Mouse (Mus musculus) heart, embryonic 10.5 days (tissue): Measurements from ENCODE around the gene Selenon. TPM values are rescaled to one million over a fixed set of nuclear protein-coding genes. Genes with fewer than 3 reads are reported as not detected.
"Not testable (repeated sequence)": the region's sequence is repeated elsewhere in the genome, so short reads cannot be mapped to it uniquely, and the experiment has no call there.

Experiments
- DNase-seq: peaks from one replicate; pipeline ENCODE4 v3.0.0-alpha.2; 2017; ENCODE audit warnings: low spot score
- H3K27ac ChIP-seq: fragments of 300-500 bp; sonication (generic); 2 replicates; pipeline ENCODE4 v1.5.1; 2016; ENCODE audit warnings: mild to moderate bottlenecking
- H3K27me3 ChIP-seq: fragments of 300-500 bp; sonication (generic); 2 replicates; pipeline ENCODE4 v1.6.1; 2016; ENCODE audit warnings: mild to moderate bottlenecking; ENCODE audit not compliant: poor library complexity, insufficient read depth, severe bottlenecking
- H3K36me3 ChIP-seq: fragments of 300-500 bp; sonication (generic); 2 replicates; pipeline ENCODE4 v1.6.1; 2016; ENCODE audit warnings: mild to moderate bottlenecking, moderate library complexity
- H3K4me1 ChIP-seq: fragments of 300-500 bp; sonication (generic); 2 replicates; pipeline ENCODE4 v1.6.1; 2016; ENCODE audit warnings: mild to moderate bottlenecking
- H3K4me3 ChIP-seq: fragments of 300-500 bp; sonication (generic); 2 replicates; pipeline ENCODE4 v1.5.1; 2016; ENCODE audit warnings: mild to moderate bottlenecking, moderate library complexity
- H3K9me3 ChIP-seq: fragments of 300-500 bp; sonication (generic); 2 replicates; pipeline ENCODE4 v1.6.1; 2016; ENCODE audit warnings: mild to moderate bottlenecking, moderate library complexity
- WGBS: fragments of 180-500 bp; shearing (Covaris S2); methylation state at CpG from one replicate; pipeline ENCODE4 v1.1.7; 2016; 5-methylcytosine and 5-hydroxymethylcytosine counted together
- microRNA-seq: library from miRNA; unstranded; fragments of <30 nt; microRNA quantifications from one replicate; pipeline ENCODE4, GENCODE M21; 2017
- polyA plus RNA-seq: library from polyadenylated mRNA; unstranded; fragments of >200 nt; fragmentation: Nextera tagmentation; extraction: Ambion mirVana; gene quantifications from 2 replicates; pipeline ENCODE4 v1.2.1, GENCODE M21; 2016

Selenon gene
- polyA plus RNA-seq, 1 experiment from 2014 or later = 9.0 TPM

DNA sequence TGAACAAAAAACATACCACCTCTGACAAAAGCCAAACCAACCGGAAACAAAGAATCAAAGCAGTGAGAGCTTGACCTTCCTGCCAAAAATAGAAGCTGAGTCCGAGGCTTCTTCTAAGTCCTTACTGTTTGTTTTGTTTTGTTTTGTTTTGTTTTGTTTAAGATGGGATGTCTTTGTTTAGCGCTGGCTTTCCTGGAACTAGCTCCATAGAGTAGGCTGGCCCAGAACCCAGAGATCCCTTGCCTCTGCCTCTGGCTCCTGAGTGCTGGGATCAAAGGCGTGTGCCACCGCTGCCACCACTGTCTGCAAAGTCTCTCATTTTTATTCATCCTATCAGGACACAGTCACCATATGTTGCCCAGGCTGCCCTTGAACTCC, 56.4 kb downstream of the Selenon start:
- 0 out of 2 replicates have a peak, but pooled peaks cover 5% of the 10 kb centered on the region for H3K27me3 ChIP-seq
- H3K9me3 ChIP-seq = no peaks in the 10 kb centered on the region
- DNase-seq = no peak
- 0 out of 2 replicates have a peak overlapping the region, but pooled peaks have one; percentile 94 for H3K27ac ChIP-seq
- H3K36me3 ChIP-seq = no peaks in the 10 kb centered on the region
- H3K4me1 ChIP-seq = peaks cover 53% of the 10 kb centered on the region
- no peak overlapping the region for H3K4me3 ChIP-seq
- WGBS = 65% methylated on average over 5 of the region's 5 CpGs

DNA sequence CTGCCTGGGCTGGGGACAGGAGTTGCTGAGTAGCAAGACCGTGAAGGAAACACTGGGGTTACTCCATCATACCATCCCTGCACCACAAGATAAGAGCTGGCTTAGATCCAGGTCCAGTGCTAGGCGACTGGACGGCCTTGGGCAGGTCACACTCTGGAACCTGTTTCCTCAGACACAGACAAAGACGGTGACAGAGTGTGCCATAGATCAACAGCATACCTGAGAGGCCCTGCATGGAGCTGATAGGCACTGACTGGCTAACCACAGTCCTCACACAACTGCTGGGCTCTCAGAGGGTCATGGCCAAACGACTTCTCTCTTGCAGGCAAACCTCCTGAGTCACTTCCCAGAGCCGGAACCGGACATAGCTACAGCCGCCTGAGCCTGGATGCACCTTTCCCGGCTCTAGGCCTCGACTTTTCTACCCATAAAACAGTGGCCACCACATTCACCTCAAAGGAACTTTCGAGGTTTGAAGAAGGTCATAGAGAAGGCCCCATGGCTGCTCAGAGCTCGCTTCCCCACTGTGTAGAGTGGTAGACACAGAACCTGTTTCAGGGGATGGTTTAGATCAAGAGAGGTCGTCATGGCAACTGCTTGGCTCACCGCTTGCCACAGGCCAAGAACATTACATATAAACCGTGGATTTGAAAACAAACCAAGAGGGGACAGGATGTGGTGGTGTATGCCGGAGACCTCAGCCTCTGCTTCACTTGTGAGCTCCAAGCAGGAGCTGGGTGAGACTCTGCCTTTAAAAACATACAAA, 57.0 kb downstream of the Selenon start:
- Histone ChIP-seq H3K27ac (peak overlapping the region; percentile 94), H3K36me3 (no peaks in the 10 kb centered on the region), H3K4me1 (peaks cover 55% of the 10 kb centered on the region), H3K27me3 (0 out of 2 replicates have a peak, but pooled peaks cover 5% of the 10 kb centered on the region), H3K4me3 (no peak overlapping the region), H3K9me3 (no peaks in the 10 kb centered on the region)
- DNase-seq = no peak
- 57% methylated on average over 16 of the region's 16 CpGs for WGBS

DNA sequence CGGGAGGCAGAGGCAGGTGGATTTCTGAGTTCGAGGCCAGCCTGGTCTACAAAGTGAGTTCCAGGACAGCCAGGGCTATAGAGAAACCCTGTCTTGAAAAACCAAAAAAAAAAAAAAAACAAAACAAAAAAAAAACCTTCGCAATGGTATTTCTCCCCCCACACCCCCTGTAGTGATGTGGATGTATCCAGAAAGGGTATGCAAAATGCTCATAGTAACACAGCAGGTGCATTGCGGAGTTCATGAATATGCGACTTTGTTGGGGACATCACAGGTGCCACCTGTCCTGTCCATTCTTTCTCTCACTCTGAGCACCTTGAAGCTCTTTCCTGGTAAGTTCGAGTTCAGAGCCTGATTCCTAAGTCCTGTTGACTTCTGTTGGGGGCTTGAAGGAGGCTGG, 57.8 kb downstream of the Selenon start:
- not testable (repeated sequence) for H3K27me3 ChIP-seq
- peak overlapping the region; percentile 94; the same call in 1 of the 2 replicates for H3K27ac ChIP-seq
- 90% methylated on average over 6 of the region's 6 CpGs for WGBS

GRCm38 (mm10) chr4:134491716-134492115, 60.2 kb downstream of the Selenon start:
- H3K36me3 ChIP-seq = no peaks in the 10 kb centered on the region
- peaks cover 34% of the 10 kb centered on the region for H3K4me1 ChIP-seq
- DNase-seq = no peak
- 0 out of 2 replicates have a peak, but pooled peaks cover 5% of the 10 kb centered on the region for H3K27me3 ChIP-seq
- WGBS = 81% methylated on average over 6 of the region's 6 CpGs
- no peak overlapping the region for H3K4me3 ChIP-seq
- H3K27ac ChIP-seq = peak overlapping the region; percentile 1; the same call in 1 of the 2 replicates
- H3K9me3 ChIP-seq = no peaks in the 10 kb centered on the region

More for the DNA sequence above, 57.8 kb downstream of the Selenon start:
- not testable (repeated sequence) for H3K36me3 ChIP-seq, H3K9me3 ChIP-seq, H3K4me3 ChIP-seq, DNase-seq
- H3K4me1 ChIP-seq = peaks cover 57% of the 10 kb centered on the region

- no peak for DNase-seq
- H3K36me3 ChIP-seq = no peaks in the 10 kb centered on the region
- H3K9me3 ChIP-seq = no peaks in the 10 kb centered on the region
- H3K4me1 ChIP-seq = peaks cover 18% of the 10 kb centered on the region
- H3K27me3 ChIP-seq = 0 out of 2 replicates have a peak, but pooled peaks cover 5% of the 10 kb centered on the region
- H3K27ac ChIP-seq = no peak overlapping the region
- 79% methylated on average over 11 of the region's 11 CpGs for WGBS
- no peak overlapping the region for H3K4me3 ChIP-seq
Measured at GRCm38 (mm10) chr4:134489986-134490665, 61.8 kb downstream of the Selenon start.

GRCm38 (mm10) chr4:134488211-134488610, 63.8 kb downstream of the Selenon start:
- WGBS = 86% methylated on average over 5 of the region's 5 CpGs
- H3K9me3 ChIP-seq = no peaks in the 10 kb centered on the region
- peaks cover 16% of the 10 kb centered on the region; the same call in 1 of the 2 replicates for H3K4me1 ChIP-seq
- no peak overlapping the region for H3K4me3 ChIP-seq
- no peaks in the 10 kb centered on the region for H3K36me3 ChIP-seq
- no peak overlapping the region for H3K27ac ChIP-seq
- no peak for DNase-seq
- H3K27me3 ChIP-seq = 0 out of 2 replicates have a peak, but pooled peaks cover 9% of the 10 kb centered on the region

Small RNA genes lying within 50 kb of the gene (microRNA-seq; reads per million reads assigned to microRNA genes)
- gene Mir6403 = not detected

Other genes starting within 250 kb of the Selenon start
- 47.5 and 77.0 TPM in 2 replicates for gene Trim63, start 237.0 kb downstream of the Selenon start, polyA plus RNA-seq
- gene Slc30a2, start 209.0 kb downstream of the Selenon start, polyA plus RNA-seq = 0.09 and 0.36 TPM in 2 replicates
- gene Extl1, start 168.3 kb downstream of the Selenon start, polyA plus RNA-seq = 1.9 and 2.8 TPM in 2 replicates
- 8.0 and 9.6 TPM in 2 replicates for gene Pafah2, start 155.8 kb downstream of the Selenon start, polyA plus RNA-seq
- gene Stmn1, start 83.8 kb downstream of the Selenon start, polyA plus RNA-seq = 838 and 1,170 TPM in 2 replicates
- gene Paqr7, start 55.5 kb downstream of the Selenon start, polyA plus RNA-seq = 7.8 and 14.5 TPM in 2 replicates
- 16.1 and 17.2 TPM in 2 replicates for gene Aunip, start 41.2 kb downstream of the Selenon start, polyA plus RNA-seq
- gene Mtfr1l, start 16.8 kb downstream of the Selenon start, polyA plus RNA-seq = 155 and 166 TPM in 2 replicates
- 8.3 and 8.6 TPM in 2 replicates for gene Man1c1, start 152.1 kb upstream of the Selenon start, polyA plus RNA-seq
- 17.6 and 17.8 TPM in 2 replicates for gene Ldlrap1, start 215.9 kb upstream of the Selenon start, polyA plus RNA-seq